Mouse (Mus musculus): ENCODE measurements at regions not wholly inside any gene's neighbourhood (a gene's known extent, or its start where the extent isn't known, plus 50 kb on each side); places are given as distances from the start of the nearest gene placed in this dataset.

DNA sequence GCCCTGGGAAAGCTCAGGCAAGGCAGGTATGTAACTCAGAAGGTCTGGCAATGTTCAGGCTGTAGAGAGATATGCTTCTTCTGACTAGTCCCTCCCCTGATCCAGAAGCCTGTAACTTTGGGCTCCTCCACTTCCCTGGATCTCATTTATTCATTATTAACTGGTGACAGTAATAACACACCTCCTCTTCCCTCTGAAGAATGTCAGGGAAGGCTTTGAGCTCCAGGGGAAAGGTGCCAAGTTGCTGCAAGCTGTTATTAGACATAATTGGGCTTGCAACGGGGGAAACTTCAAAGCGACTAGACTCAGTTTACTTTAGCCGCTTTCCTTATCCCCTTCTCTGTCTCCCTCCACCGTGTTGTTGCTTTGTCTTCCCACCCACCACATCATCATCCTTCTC is 75.6 kb upstream of the Tmprss2 start:
- no peak for DNase-seq (ENCODE audit: low read depth)

- no peak for DNase-seq (ENCODE audit: low read depth)
Measured at GRCm38 (mm10) chr16:97685603-97686285, 74.7 kb upstream of the Tmprss2 start.

DNA sequence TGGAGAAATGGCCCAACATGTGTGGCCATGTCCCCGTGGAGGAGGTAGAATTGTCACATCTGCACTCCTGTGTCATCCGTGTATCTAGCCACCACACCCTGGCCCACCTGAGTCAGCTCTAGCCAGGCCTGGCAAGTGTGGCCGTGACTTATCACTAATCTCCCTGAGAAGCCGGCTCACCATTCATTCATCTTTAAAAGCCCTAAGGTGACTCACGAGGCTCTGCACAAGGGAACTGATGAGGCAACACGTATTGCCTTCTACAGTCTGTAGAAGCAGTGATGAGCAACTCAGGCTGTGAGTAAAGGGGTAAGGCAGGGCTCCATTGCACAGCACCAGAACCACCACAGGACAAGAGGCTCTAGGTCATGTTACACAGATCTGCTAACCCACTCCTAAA is 70.2 kb upstream of the Tmprss2 start:
- DNase-seq (ENCODE audit: low read depth), result peak; percentile 21

GRCm38 (mm10) chr16:97679820-97680219 is 68.8 kb upstream of the Tmprss2 start:
- DNase-seq (ENCODE audit: low read depth), result no peak

- DNase-seq (ENCODE audit: low read depth), result no peak
Measured at GRCm38 (mm10) chr16:97679252-97679651, 68.3 kb upstream of the Tmprss2 start.

GRCm38 (mm10) chr16:97677621-97678020 is 66.6 kb upstream of the Tmprss2 start:
- DNase-seq (ENCODE audit: low read depth), result no peak

- DNase-seq (ENCODE audit: low read depth), result no peak
Measured at GRCm38 (mm10) chr16:97673576-97673975, 62.6 kb upstream of the Tmprss2 start.

DNA sequence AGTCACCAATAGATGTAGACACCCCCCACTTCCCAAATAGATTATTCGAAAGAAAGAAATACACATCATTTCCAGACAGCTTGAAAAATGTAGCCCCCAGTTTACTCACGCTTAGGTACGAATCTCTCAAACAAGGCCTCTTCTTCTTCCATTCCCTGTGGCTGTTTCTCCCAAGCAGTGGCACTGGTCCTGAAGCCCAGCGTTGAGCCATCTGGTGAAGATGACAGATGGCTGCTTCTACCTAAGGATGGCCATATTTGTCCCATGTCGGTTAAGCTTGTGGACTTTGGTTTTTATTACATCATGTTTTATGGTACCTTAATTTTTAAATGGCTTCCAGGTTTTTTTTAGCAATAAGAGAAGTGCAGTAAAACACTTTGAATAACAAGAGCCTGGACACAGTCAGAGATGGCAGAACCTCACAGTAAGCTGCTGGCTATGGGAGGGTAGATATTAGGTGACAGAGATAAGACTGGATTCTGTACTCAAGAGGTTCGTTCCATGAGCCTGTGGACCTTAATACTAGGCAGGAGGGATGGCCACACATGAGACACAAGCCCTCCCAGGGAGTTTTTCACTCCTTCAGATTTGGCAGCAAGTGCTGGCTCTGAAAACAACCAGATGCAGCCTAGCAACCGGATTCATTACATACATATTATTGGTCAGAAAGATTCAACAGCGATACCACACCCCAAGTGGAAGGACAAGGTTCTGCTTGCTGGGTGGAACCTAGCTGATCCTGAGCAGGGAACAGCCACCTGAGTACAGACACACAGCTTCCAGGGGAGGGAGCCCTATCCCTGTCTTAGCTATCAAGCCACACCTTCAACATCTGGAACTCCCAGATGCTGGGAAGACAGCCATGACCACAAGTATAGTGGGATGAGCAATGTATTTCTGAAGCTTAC is 59.4 kb upstream of the Tmprss2 start:
- peak; percentile 3 for DNase-seq (ENCODE audit: low read depth)

DNA sequence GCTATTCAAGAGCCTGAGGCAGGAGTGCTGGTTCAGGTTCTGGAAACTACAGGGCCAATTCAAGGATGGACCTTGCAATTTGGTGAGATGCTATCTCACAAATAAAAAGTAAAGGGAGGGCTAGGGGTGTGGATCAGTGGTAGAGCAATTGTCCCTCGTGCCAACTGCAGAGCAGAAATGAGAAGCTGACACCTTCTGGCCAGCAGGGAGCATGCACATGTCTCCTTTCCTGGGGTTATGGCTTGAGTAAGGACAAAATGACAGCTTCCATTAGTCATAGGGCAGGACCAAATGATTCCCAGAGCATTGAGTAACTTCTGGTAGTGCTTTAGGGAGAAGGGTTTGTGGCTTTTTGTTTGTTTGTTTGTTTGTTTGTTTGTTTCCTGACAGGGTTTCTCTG is 56.5 kb upstream of the Tmprss2 start:
- DNase-seq (ENCODE audit: low read depth), result peak; percentile 27

- no peak for DNase-seq (ENCODE audit: low read depth)
Measured at GRCm38 (mm10) chr16:97665518-97665917, 54.5 kb upstream of the Tmprss2 start.

Data from 416B (cell line).